17 mouse cellular contexts compared by ENCODE assay signal in the genomic region with DNA sequence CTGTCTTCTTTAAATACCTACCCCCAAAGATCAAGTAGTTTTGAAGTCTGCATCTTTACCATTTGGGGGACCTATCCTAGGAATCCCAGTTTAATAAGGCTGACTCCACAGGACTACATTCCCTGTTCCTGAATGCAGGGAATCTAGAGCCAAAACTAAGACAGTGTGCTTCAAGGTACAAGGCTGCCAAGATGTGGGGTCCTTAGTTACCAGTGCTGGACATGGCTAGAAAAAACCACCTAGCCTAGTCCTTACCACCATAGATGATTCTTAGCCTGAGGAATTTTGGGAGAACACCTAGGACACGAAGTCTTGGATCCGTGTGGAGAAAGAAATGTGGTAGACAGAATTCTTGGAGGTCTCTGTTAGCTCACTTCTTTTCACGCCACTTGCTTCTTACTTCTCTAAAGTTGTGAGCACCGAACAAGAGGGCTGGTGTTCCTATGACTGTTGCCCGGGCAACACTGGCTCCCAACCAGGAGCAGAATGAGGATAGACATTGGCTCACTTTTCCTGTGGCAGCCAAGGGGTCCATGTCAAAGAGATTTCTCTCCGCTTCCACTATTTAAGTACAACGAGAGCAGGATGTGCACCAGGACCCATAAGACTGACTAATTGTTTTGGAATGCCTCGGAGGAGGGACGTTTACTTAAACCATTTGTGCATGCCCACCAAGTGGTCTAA. TPM values are rescaled to one million over a fixed set of nuclear protein-coding genes. Genes with fewer than 3 reads are reported as not detected.
A peak's percentile ranks its signal among the peaks of the same experiment; 100 is the strongest.
DNase-seq lines count a peak whose midpoint lies in the region; ATAC-seq and TF ChIP-seq lines count a peak whose summit lies in the region.
"Had no signal": no experiment of that assay in that cellular context is flagged by ENCODE, and none has a peak within 500 bp of the region (broad histone marks: within the 10 kb centered on the region; RNA-seq: fewer than 3 reads in every experiment).

No protein-coding gene starts in this region.

- no peak for ATAC-seq in cerebellum, adult (ENCODE audit: insufficient number of reproducible peaks, low FRiP score, low TSS enrichment)
- ATAC-seq in lung, embryonic 14.5 days (ENCODE audit: insufficient read depth) = no peak
- ATAC-seq in embryonic facial prominence, embryonic 15.5 days (ENCODE audit: insufficient number of reproducible peaks, low FRiP score, low TSS enrichment, low read depth) = peak; percentile 24; the same call in 1 of the 2 replicates
- no peak for ATAC-seq in heart, embryonic 11.5 days (replicated peaks; ENCODE audit: insufficient number of reproducible peaks, low FRiP score, low TSS enrichment)
- ATAC-seq: intestine, embryonic 16.5 days had no signal

- intact Hi-C loops in left cerebral cortex, postnatal 25 days (cut with DNase I) = no loop called here

- 65% methylated on average over 9 of the region's 9 CpGs for WGBS in lung, embryonic 14.5 days
- 54% methylated on average over 9 of the region's 9 CpGs for WGBS in lung, adult 2 months
- WGBS in embryonic facial prominence, embryonic 15.5 days = 56% methylated on average over 9 of the region's 9 CpGs
- 72% methylated on average over 9 of the region's 9 CpGs for WGBS in heart, embryonic 11.5 days (ENCODE audit: insufficient replicate concordance)

- H3K4me1 ChIP-seq in lung, embryonic 14.5 days (ENCODE audit: insufficient read depth) = no peaks in the 10 kb centered on the region
- H3K4me1 ChIP-seq in lung, adult 2 months (ENCODE audit: control insufficient read depth, insufficient read depth, low read length) = no peaks in the 10 kb centered on the region; the same call in 1 of the 2 replicates
- no peaks in the 10 kb centered on the region for H3K4me1 ChIP-seq in embryonic facial prominence, embryonic 15.5 days
- no peaks in the 10 kb centered on the region for H3K4me1 ChIP-seq in heart, embryonic 11.5 days (ENCODE audit: control insufficient read depth, insufficient read depth, low read length)
- H3K4me1 ChIP-seq: heart, embryonic 15.5 days; liver, embryonic 13.5 days; neural tube, embryonic 12.5 days had no signal

- no peak for TF ChIP-seq CTCF in lung, embryonic 14.5 days (IDR thresholded peaks at IDR 0.05; ENCODE audit: low read depth)
- no peak for TF ChIP-seq CTCF in lung, adult 2 months (IDR thresholded peaks at IDR 0.05; ENCODE audit: insufficient read depth, low read length)

- H3K27me3 ChIP-seq in lung, embryonic 14.5 days (ENCODE audit: insufficient read depth, low read length) = no peaks in the 10 kb centered on the region
- H3K27me3 ChIP-seq in embryonic facial prominence, embryonic 15.5 days = no peaks in the 10 kb centered on the region
- H3K27me3 ChIP-seq in heart, embryonic 11.5 days (ENCODE audit: control insufficient read depth, insufficient read depth, low read length) = peaks cover 6% of the 10 kb centered on the region
- H3K27me3 ChIP-seq: liver, embryonic 13.5 days; neural tube, embryonic 12.5 days had no signal

- no peak for TF ChIP-seq POLR2A in lung, adult 2 months (IDR thresholded peaks at IDR 0.05; ENCODE audit: borderline replicate concordance, extremely low read depth, low read depth, low read length)

- H3K9me3 ChIP-seq in lung, embryonic 14.5 days (ENCODE audit: low read depth, low read length) = no peaks in the 10 kb centered on the region
- H3K9me3 ChIP-seq in embryonic facial prominence, embryonic 15.5 days (replicated peaks) = no peaks in the 10 kb centered on the region
- no peaks in the 10 kb centered on the region for H3K9me3 ChIP-seq in heart, embryonic 11.5 days (replicated peaks; ENCODE audit: control insufficient read depth, low read length)
- H3K9me3 ChIP-seq: heart, embryonic 15.5 days; liver, embryonic 13.5 days; neural tube, embryonic 12.5 days had no signal

- no peaks in the 10 kb centered on the region for H3K36me3 ChIP-seq in lung, embryonic 14.5 days (ENCODE audit: insufficient read depth)
- H3K36me3 ChIP-seq in embryonic facial prominence, embryonic 15.5 days = no peaks in the 10 kb centered on the region
- no peaks in the 10 kb centered on the region for H3K36me3 ChIP-seq in heart, embryonic 11.5 days (ENCODE audit: control insufficient read depth, insufficient read depth, low read length)
- H3K36me3 ChIP-seq: heart, embryonic 15.5 days; liver, embryonic 13.5 days; neural tube, embryonic 12.5 days had no signal

- no peak overlapping the region for H3K4me2 ChIP-seq in lung, embryonic 14.5 days
- no peak overlapping the region for H3K4me2 ChIP-seq in embryonic facial prominence, embryonic 15.5 days (replicated peaks)
- H3K4me2 ChIP-seq in heart, embryonic 11.5 days = no peak overlapping the region
- H3K4me2 ChIP-seq: heart, embryonic 15.5 days; liver, embryonic 13.5 days; neural tube, embryonic 12.5 days had no signal

- no peak overlapping the region for H3K9ac ChIP-seq in lung, embryonic 14.5 days
- H3K9ac ChIP-seq in embryonic facial prominence, embryonic 15.5 days = no peak overlapping the region
- no peak overlapping the region for H3K9ac ChIP-seq in heart, embryonic 11.5 days (ENCODE audit: low read depth, low read length)
- H3K9ac ChIP-seq: heart, embryonic 15.5 days; liver, embryonic 13.5 days; neural tube, embryonic 12.5 days had no signal

- H3K4me3 ChIP-seq in lung, embryonic 14.5 days (ENCODE audit: low read depth, low read length) = no peak overlapping the region
- H3K4me3 ChIP-seq in lung, adult 2 months (replicated peaks; ENCODE audit: extremely low read depth, low read depth, low read length) = no peak overlapping the region
- no peak overlapping the region for H3K4me3 ChIP-seq in embryonic facial prominence, embryonic 15.5 days (replicated peaks)
- no peak overlapping the region for H3K4me3 ChIP-seq in heart, embryonic 11.5 days (ENCODE audit: low read depth, low read length)
- H3K4me3 ChIP-seq: heart, embryonic 15.5 days; liver, embryonic 13.5 days; megakaryocyte, embryonic 14.5 days; neural tube, embryonic 12.5 days had no signal

- no peak overlapping the region for H3K27ac ChIP-seq in lung, embryonic 14.5 days (ENCODE audit: low read depth)
- no peak overlapping the region for H3K27ac ChIP-seq in embryonic facial prominence, embryonic 15.5 days (replicated peaks)
- H3K27ac ChIP-seq in heart, embryonic 11.5 days (ENCODE audit: low read depth, low read length) = no peak overlapping the region
- H3K27ac ChIP-seq: heart, embryonic 15.5 days; liver, embryonic 13.5 days; neural tube, embryonic 12.5 days had no signal

- DNase-seq in cerebellum, postnatal 14 days = peak; percentile 23 to 30
- DNase-seq in lung, embryonic 14.5 days = peak; percentile 45
- no peak for DNase-seq in lung, adult 2 months
- peak; percentile 31 to 32 for DNase-seq in left cerebral cortex, postnatal 25 days (ENCODE audit: low spot score in 2 of 2)
- DNase-seq in ovary, adult 18-20 months (ENCODE audit: low spot score) = no peak
- DNase-seq: adrenal gland, adult 8-10 months; cerebellum, adult 11-12 months; liver, embryonic 13.5 days had no signal

RNA-seq across cellular contexts. Expression of gene Prmt8, which starts 33.9 kb away (rescaled TPM):
- polyA plus RNA-seq in lung, embryonic 14.5 days (2014; fragmentation: Nextera tagmentation; extraction: Ambion mirVana) = not detected in 2 replicates
- 2.1 and 4.9 TPM in 2 replicates for polyA plus RNA-seq in lung, adult 2 months (2012; rRNA removed)
- 1.1 and 2.0 TPM in 2 replicates for polyA plus RNA-seq in embryonic facial prominence, embryonic 15.5 days (2015; fragmentation: Nextera tagmentation; extraction: Ambion mirVana)
- total RNA-seq in left cerebral cortex, postnatal 25 days (2021) = 100 to 1,000 TPM; 104 to 106 TPM
- polyA plus RNA-seq in heart, embryonic 11.5 days (2014; fragmentation: Nextera tagmentation; extraction: Ambion mirVana) = 1.4 and 1.7 TPM in 2 replicates
- total RNA-seq: gastrocnemius, adult 8-10 months; MEL had no signal
- polyA plus RNA-seq: intestine, embryonic 16.5 days had no signal

Comparison
In these comparisons a context has a peak if more than half of its experiments do, and no peak if none do; other contexts are left out.
1. DNase-seq: peak in cerebellum, postnatal 14 days (2 of 2), lung, embryonic 14.5 days (single experiment) and left cerebral cortex, postnatal 25 days (2 of 2); none in lung, adult 2 months (single experiment) and ovary, adult 18-20 months (single experiment).